Mouse (Mus musculus) lung, adult 2 months (tissue): ENCODE measurements at regions not wholly inside any gene's neighbourhood (a gene's known extent, or its start where the extent isn't known, plus 50 kb on each side); places are given as distances from the start of the nearest gene placed in this dataset.

Source experiments
- DNase-seq: peaks from one replicate; pipeline ENCODE4 v3.0.0; 2022
- H3K4me1 ChIP-seq: fragments of 200-500 bp; 2 replicates; pipeline ENCODE4 v1.6.1; 2011; ENCODE audit warnings: low read length; ENCODE audit not compliant: control insufficient read depth, insufficient read depth
- H3K4me3 ChIP-seq: fragments of 200-500 bp; replicated peaks from 2 replicates; pipeline ENCODE3; 2011; ENCODE audit warnings: low read depth, mild to moderate bottlenecking, control low read depth, low read length; ENCODE audit errors: extremely low read depth
- CTCF ChIP-seq: fragments of 200-500 bp; IDR thresholded peaks from 2 replicates; pipeline ENCODE4 v1.5.1; 2011; ENCODE audit warnings: mild to moderate bottlenecking, low read length, control low read depth; ENCODE audit not compliant: insufficient read depth
- POLR2A ChIP-seq: fragments of 200-500 bp; IDR thresholded peaks from 2 replicates; pipeline ENCODE4 v1.6.1; 2011; ENCODE audit warnings: low read depth, mild to moderate bottlenecking, control low read depth, low read length, borderline replicate concordance; ENCODE audit errors: extremely low read depth
- WGBS: fragments of 180-500 bp; shearing (Covaris S2); methylation state at CpG from one replicate; pipeline ENCODE4 v1.1.7; 2018; 5-methylcytosine and 5-hydroxymethylcytosine counted together

DNA sequence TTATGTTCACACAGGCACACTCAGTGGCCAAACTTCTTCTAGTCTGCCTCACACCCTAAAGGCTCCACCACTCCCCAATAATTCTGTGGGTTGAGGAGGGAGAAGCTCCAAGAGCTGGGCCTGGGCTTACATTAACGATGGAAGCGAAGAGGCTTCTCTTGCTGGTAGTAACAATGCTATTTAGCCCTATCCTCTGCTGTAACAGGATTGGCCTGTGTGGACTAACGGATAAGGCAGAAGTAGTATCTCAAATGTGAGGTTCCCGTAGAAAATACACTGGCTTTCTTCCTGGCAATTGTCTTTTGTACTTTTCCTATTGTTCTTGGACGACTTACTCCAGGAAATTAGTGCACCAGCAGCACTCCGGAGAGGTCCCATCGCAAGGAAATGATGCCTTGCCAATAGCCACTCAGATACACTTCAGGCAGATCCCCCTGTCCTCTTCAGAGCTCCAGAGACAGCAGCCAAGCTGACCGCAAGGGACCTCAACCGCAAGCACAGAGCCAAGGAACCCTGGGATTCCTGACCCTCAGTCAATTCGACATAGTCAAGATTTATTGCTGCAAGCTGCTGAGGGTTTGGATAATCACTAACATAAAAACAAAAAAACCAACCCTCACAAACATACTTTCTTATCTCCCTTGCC lies 96.2 kb upstream of the Bank1 start:
- DNase-seq = no peak

GRCm38 (mm10) chr3:136405606-136406005 lies 79.7 kb upstream of the Bank1 start:
- no peak for TF ChIP-seq POLR2A
- no peak for TF ChIP-seq CTCF
- no peak for DNase-seq
- 70% methylated on average over 8 of the region's 8 CpGs for WGBS
- H3K4me3 ChIP-seq = no peak overlapping the region
- no peaks in the 10 kb centered on the region for H3K4me1 ChIP-seq

More for the DNA sequence above, 96.2 kb upstream of the Bank1 start:
- TF ChIP-seq POLR2A (no peak), CTCF (no peak)
- WGBS = 49% methylated on average over 10 of the region's 10 CpGs
- H3K4me3 ChIP-seq = no peak overlapping the region
- no peaks in the 10 kb centered on the region for H3K4me1 ChIP-seq

GRCm38 (mm10) chr3:136383282-136383681 lies 57.4 kb upstream of the Bank1 start:
- 60% methylated on average over 4 of the region's 4 CpGs for WGBS
- Histone ChIP-seq H3K4me3 (no peak overlapping the region), H3K4me1 (no peaks in the 10 kb centered on the region)
- TF ChIP-seq POLR2A (no peak), CTCF (no peak)
- no peak for DNase-seq

GRCm38 (mm10) chr3:136380644-136381043 lies 54.8 kb upstream of the Bank1 start:
- TF ChIP-seq POLR2A = no peak
- TF ChIP-seq CTCF = no peak
- WGBS = 45% methylated on average over 7 of the region's 7 CpGs
- H3K4me3 ChIP-seq = no peak overlapping the region
- no peak for DNase-seq
- no peaks in the 10 kb centered on the region for H3K4me1 ChIP-seq

GRCm38 (mm10) chr3:136379741-136380398 lies 54.0 kb upstream of the Bank1 start:
- TF ChIP-seq POLR2A (no peak), CTCF (no peak)
- 66% methylated on average over 6 of the region's 6 CpGs for WGBS

DNA sequence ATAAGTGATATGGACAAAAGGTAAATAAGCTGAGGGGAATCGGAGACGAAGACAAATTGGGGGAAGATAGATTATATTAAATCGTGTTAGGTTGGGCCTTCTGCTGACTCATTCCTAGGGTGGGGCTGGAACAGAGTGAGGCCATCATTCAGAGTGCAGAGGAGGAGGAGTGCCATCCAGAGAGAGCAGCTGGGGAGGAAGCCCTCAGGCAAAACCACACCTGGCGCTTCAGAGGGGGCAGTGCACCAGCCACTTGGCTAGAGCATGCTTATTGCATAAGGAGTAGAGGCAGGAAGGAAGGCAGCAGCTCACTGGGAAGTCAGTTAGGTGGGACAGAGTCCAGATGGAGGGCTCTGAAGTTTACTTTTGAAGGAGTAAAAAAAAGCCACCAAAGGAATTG lies 51.0 kb upstream of the Bank1 start:
- DNase-seq = no peak
- TF ChIP-seq CTCF = no peak
- no peak for TF ChIP-seq POLR2A
- H3K4me3 ChIP-seq = no peak overlapping the region
- WGBS = 59% methylated on average over 4 of the region's 4 CpGs
- no peaks in the 10 kb centered on the region for H3K4me1 ChIP-seq

More at GRCm38 (mm10) chr3:136379741-136380398, 54.0 kb upstream of the Bank1 start:
- no peak for DNase-seq
- Histone ChIP-seq H3K4me3 (no peak overlapping the region), H3K4me1 (no peaks in the 10 kb centered on the region)
